Mouse (Mus musculus) heart, postnatal 0 days (tissue): Measurements from ENCODE around the gene Cnih1. TPM values are rescaled to one million over a fixed set of nuclear protein-coding genes. Genes with fewer than 3 reads are reported as not detected.

ENCODE experiments used
- ATAC-seq: fragments of 200-750 bp; cut with Nextera tagmentation; 2 replicates; pipeline ENCODE4 v1.8.0; 2017; ENCODE audit warnings: low read depth, moderate number of reproducible peaks, moderate library complexity; ENCODE audit not compliant: insufficient read depth
- DNase-seq: peaks from one replicate; pipeline ENCODE4 v3.0.0-alpha.2; 2016; ENCODE audit warnings: low spot score
- H3K27ac ChIP-seq: fragments of 300-500 bp; sonication (generic); 2 replicates; pipeline ENCODE4 v1.5.1; 2014; ENCODE audit warnings: low read depth, mild to moderate bottlenecking
- H3K27me3 ChIP-seq: fragments of 300-500 bp; sonication (generic); 2 replicates; pipeline ENCODE4 v1.6.1; 2014; ENCODE audit warnings: low read length, mixed read lengths; ENCODE audit not compliant: control insufficient read depth, insufficient read depth
- H3K36me3 ChIP-seq: fragments of 300-500 bp; sonication (generic); replicated peaks from 2 replicates; pipeline ENCODE4 v1.6.1; 2014; ENCODE audit warnings: low read length, mixed read lengths; ENCODE audit not compliant: control insufficient read depth, insufficient read depth
- H3K4me1 ChIP-seq: fragments of 300-500 bp; sonication (generic); 2 replicates; pipeline ENCODE4 v1.6.1; 2014; ENCODE audit warnings: antibody characterized with exemption; ENCODE audit not compliant: control insufficient read depth, insufficient read depth
- H3K4me2 ChIP-seq: fragments of 300-500 bp; sonication (generic); 2 replicates; pipeline ENCODE4 v1.6.1; 2014; ENCODE audit warnings: low read depth, mild to moderate bottlenecking, low read length, moderate library complexity
- H3K4me3 ChIP-seq: fragments of 300-500 bp; sonication (generic); 2 replicates; pipeline ENCODE4 v1.5.1; 2014; ENCODE audit warnings: low read depth, low read length
- H3K9ac ChIP-seq: fragments of 300-500 bp; sonication (generic); replicated peaks from 2 replicates; pipeline ENCODE4 v1.6.1; 2014; ENCODE audit warnings: low read depth, low read length, mixed read lengths
- H3K9me3 ChIP-seq: fragments of 300-500 bp; sonication (generic); replicated peaks from 2 replicates; pipeline ENCODE4 v1.6.1; 2016; ENCODE audit warnings: low read length; ENCODE audit not compliant: control insufficient read depth
- CTCF ChIP-seq: IDR thresholded peaks from 2 replicates; pipeline ENCODE4 v1.5.1; 2016; ENCODE audit warnings: antibody characterized with exemption, control low read depth, low read depth
- EP300 ChIP-seq: IDR thresholded peaks from 2 replicates; pipeline ENCODE4 v1.6.1; 2016; ENCODE audit warnings: antibody characterized with exemption, low read depth
- WGBS: fragments of 180-500 bp; shearing (Covaris S2); extraction: QIAGEN DNeasy Blood & Tissue Kit; methylation state at CpG from one replicate; pipeline ENCODE4 v1.1.7; 2014; 5-methylcytosine and 5-hydroxymethylcytosine counted together
- polyA plus RNA-seq: library from polyadenylated mRNA; unstranded; fragments of >200 nt; fragmentation: Nextera tagmentation; extraction: Ambion mirVana; gene quantifications from 2 replicates; pipeline ENCODE4 v1.2.1, GENCODE M21; 2015
- total RNA-seq: library from RNA; depleted of rRNA; stranded (reverse); fragments of >200 nt; gene quantifications from 2 replicates; pipeline ENCODE4 v1.2.3, GENCODE M21; 2014; ENCODE audit warnings: low replicate concordance; rRNA removed

Cnih1 gene
- 92.7 and 103 TPM in 2 replicates for total RNA-seq
- 131 and 133 TPM in 2 replicates for polyA plus RNA-seq

- peaks cover 9% of the 10 kb centered on the region for H3K36me3 ChIP-seq
- no peaks in the 10 kb centered on the region for H3K9me3 ChIP-seq
- peak within 1 kb of the TSS; percentile 98 for H3K27ac ChIP-seq
- H3K4me2 ChIP-seq, result peak within 1 kb of the TSS; percentile 83
- peaks cover 10% of the 10 kb centered on the region for H3K4me1 ChIP-seq
- peak within 1 kb of the TSS; percentile 98 for H3K4me3 ChIP-seq
- under 1% methylated on average over 69 of the region's 86 CpGs for WGBS
- DNase-seq, result peak; percentile 89
- H3K27me3 ChIP-seq, result no peaks in the 10 kb centered on the region
- peak; percentile 78 for TF ChIP-seq CTCF
- TF ChIP-seq EP300, result no peak
- peak; percentile 97 for ATAC-seq
- H3K9ac ChIP-seq, result peak within 1 kb of the TSS; percentile 97
Observed at GRCm38 (mm10) chr14:46787787-46788504, at the start of gene Cnih1. Gene Cnih1, minus strand, starts transcription at chr14:46788411.

- no peaks in the 10 kb centered on the region for H3K27me3 ChIP-seq
- no peaks in the 10 kb centered on the region for H3K36me3 ChIP-seq
- ATAC-seq (peak; percentile 56), DNase-seq (peak; percentile 13)
- no peak for TF ChIP-seq EP300
- TF ChIP-seq CTCF, result no peak
- no peaks in the 10 kb centered on the region for H3K9me3 ChIP-seq
- WGBS, result 6% methylated on average over 40 of the region's 40 CpGs
- H3K4me1 ChIP-seq, result peaks cover 8% of the 10 kb centered on the region; the same call in 1 of the 2 replicates
- H3K27ac ChIP-seq, result peak overlapping the region; percentile 82
- peak overlapping the region; percentile 83 for H3K4me2 ChIP-seq
- peak overlapping the region; percentile 91 for H3K9ac ChIP-seq
- peak overlapping the region; percentile 93 for H3K4me3 ChIP-seq
Observed at GRCm38 (mm10) chr14:46832354-46833272, 44.4 kb upstream of the Cnih1 start.

- TF ChIP-seq CTCF (peak; percentile 27), EP300 (no peak)
- peak within 1 kb of the TSS; percentile 93 for H3K4me3 ChIP-seq
- H3K27ac ChIP-seq, result peak within 1 kb of the TSS; percentile 82
- peaks cover 8% of the 10 kb centered on the region; the same call in 1 of the 2 replicates for H3K4me1 ChIP-seq
- ATAC-seq, result peak; percentile 100
- WGBS, result under 1% methylated on average over 32 of the region's 32 CpGs
- DNase-seq, result peak; percentile 98
- no peaks in the 10 kb centered on the region for H3K36me3 ChIP-seq
- H3K4me2 ChIP-seq, result peak within 1 kb of the TSS; percentile 83
- H3K27me3 ChIP-seq, result no peaks in the 10 kb centered on the region
- H3K9ac ChIP-seq, result peak within 1 kb of the TSS; percentile 91
- H3K9me3 ChIP-seq, result no peaks in the 10 kb centered on the region
Observed at GRCm38 (mm10) chr14:46831837-46832333, 43.7 kb upstream of the Cnih1 start, which contains the start of gene Cgrrf1. Gene Cgrrf1, plus strand, starts transcription at chr14:46832125.

GRCm38 (mm10) chr14:46831295-46831694 lies 43.1 kb upstream of the Cnih1 start:
- ATAC-seq (no peak), DNase-seq (peak; percentile 43)
- H3K36me3 ChIP-seq, result no peaks in the 10 kb centered on the region
- H3K9me3 ChIP-seq, result no peaks in the 10 kb centered on the region
- peak overlapping the region; percentile 93 for H3K4me3 ChIP-seq
- peak overlapping the region; percentile 91 for H3K9ac ChIP-seq
- H3K27ac ChIP-seq, result peak overlapping the region; percentile 82
- peak overlapping the region; percentile 83 for H3K4me2 ChIP-seq
- H3K27me3 ChIP-seq, result no peaks in the 10 kb centered on the region
- TF ChIP-seq EP300 (no peak), CTCF (no peak)
- H3K4me1 ChIP-seq, result peaks cover 8% of the 10 kb centered on the region; the same call in 1 of the 2 replicates
- 3% methylated on average over 4 of the region's 4 CpGs for WGBS

GRCm38 (mm10) chr14:46827430-46827829 lies 39.2 kb upstream of the Cnih1 start:
- Histone ChIP-seq H3K27ac (no peak overlapping the region), H3K27me3 (no peaks in the 10 kb centered on the region), H3K9ac (no peak overlapping the region), H3K4me1 (peaks cover 8% of the 10 kb centered on the region; the same call in 1 of the 2 replicates), H3K4me3 (no peak overlapping the region), H3K4me2 (no peak overlapping the region), H3K9me3 (no peaks in the 10 kb centered on the region), H3K36me3 (no peaks in the 10 kb centered on the region)
- no peak for ATAC-seq
- 44% methylated on average over 1 of the region's 1 CpGs for WGBS
- no peak for DNase-seq
- TF ChIP-seq CTCF (no peak), EP300 (no peak)
